Comparison of ENCODE assay signal across 8 mouse cellular contexts in the genomic region with DNA sequence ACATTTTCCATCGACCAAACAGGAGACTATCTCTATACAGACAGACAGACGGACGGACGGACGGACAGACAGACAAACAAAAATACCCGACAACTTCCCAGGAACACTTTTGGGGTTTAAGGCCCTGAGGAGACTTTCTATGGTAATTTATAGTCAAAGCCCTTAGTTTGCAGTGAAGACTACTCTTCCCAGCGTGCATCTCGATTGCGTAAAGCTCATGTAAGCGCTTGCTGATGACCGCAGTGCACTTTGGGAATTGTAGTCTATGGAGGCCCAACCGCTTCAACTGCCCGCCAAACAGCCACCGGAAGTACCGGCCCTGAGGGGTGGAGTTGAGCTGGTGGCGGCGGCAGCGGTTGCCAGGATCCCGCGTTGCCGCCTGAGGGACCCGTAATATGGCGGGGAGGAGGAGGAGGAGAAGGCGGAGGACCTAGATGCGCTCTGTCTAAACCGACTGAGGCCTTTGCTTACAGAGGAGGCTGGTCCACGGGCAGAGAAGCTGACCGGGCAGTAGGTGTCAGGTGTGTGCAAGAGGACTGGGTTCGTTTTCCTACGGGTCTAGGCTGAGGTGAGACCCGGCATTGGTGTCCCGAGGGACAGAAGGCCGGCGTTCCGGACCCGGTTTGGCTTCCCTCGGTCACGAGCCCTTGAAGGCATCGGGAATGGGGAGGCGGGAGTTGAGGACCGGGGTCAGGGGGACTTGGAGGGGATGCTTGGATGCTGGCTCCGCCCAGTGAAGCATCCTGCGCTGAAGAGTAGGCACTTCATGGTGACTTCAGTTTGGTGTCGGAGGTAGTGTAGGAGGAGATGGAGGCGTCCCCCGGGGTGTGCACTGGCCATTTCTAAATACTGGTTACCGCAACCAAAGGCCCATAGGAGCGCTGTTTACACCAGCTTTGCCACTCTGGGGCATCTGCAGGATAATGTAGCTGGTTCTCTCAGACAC. TPM values are rescaled to one million over a fixed set of nuclear protein-coding genes. Genes with fewer than 3 reads are reported as not detected.
A peak's percentile ranks its signal among the peaks of the same experiment; 100 is the strongest.
DNase-seq lines count a peak whose midpoint lies in the region; ATAC-seq lines count a peak whose summit lies in the region.

Gene Ccp110 (plus strand): TSS at position 325 of the 946 bp plus-strand sequence.

- peaks cover 13% of the 10 kb centered on the region; the same call in 1 of the 2 replicates for H3K36me3 ChIP-seq in heart, embryonic 14.5 days (ENCODE audit: control insufficient read depth, insufficient read depth, low read length)
- peaks cover 14% of the 10 kb centered on the region for H3K36me3 ChIP-seq in liver, embryonic 13.5 days
- no peaks in the 10 kb centered on the region for H3K36me3 ChIP-seq in stomach, embryonic 16.5 days (ENCODE audit: control insufficient read depth, insufficient read depth, low read length)

- no peaks in the 10 kb centered on the region for H3K4me1 ChIP-seq in heart, embryonic 14.5 days (ENCODE audit: control insufficient read depth in 2 of 2, insufficient read depth in 2 of 2, low read length in 2 of 2)
- peaks cover 24% of the 10 kb centered on the region for H3K4me1 ChIP-seq in liver, embryonic 13.5 days (replicated peaks)
- H3K4me1 ChIP-seq in stomach, embryonic 16.5 days (ENCODE audit: control insufficient read depth, insufficient read depth, low read length): peaks cover 9% of the 10 kb centered on the region; the same call in 1 of the 2 replicates

- peak within 1 kb of the TSS; percentile 81 for H3K4me2 ChIP-seq in heart, embryonic 14.5 days (ENCODE audit: low read length)
- peak within 1 kb of the TSS; percentile 87 for H3K4me2 ChIP-seq in liver, embryonic 13.5 days
- peak within 1 kb of the TSS; percentile 91 for H3K4me2 ChIP-seq in stomach, embryonic 16.5 days (ENCODE audit: low read depth, low read length)

- H3K27ac ChIP-seq in heart, embryonic 14.5 days (replicated peaks in 1 of 2; ENCODE audit: control insufficient read depth in 1 of 2, insufficient read depth in 1 of 2, low read depth in 2 of 2, low read length in 2 of 2): no peak within 1 kb of the TSS
- peak within 1 kb of the TSS; percentile 66 for H3K27ac ChIP-seq in liver, embryonic 13.5 days
- peak within 1 kb of the TSS; percentile 33; the same call in 1 of the 2 replicates for H3K27ac ChIP-seq in stomach, embryonic 16.5 days (ENCODE audit: low read length)

- ATAC-seq in erythroid progenitor cell, adult 5-6 weeks (replicated peaks; ENCODE audit: low FRiP score, poor library complexity, severe bottlenecking): peak; percentile 99
- peak; percentile 94 for ATAC-seq in heart, embryonic 14.5 days (ENCODE audit: insufficient number of reproducible peaks, insufficient read depth, low FRiP score, low read depth)
- ATAC-seq in liver, embryonic 13.5 days (ENCODE audit: low read depth): peak; percentile 98
- ATAC-seq in stomach, embryonic 16.5 days (ENCODE audit: insufficient read depth, low FRiP score): peak; percentile 97

- DNase-seq in CD4-positive helper T cell, adult 2 months (ENCODE audit: low read depth, low spot score): peak; percentile 96
- DNase-seq in brain, embryonic 18.5 days (ENCODE audit: low read depth, low spot score): peak; percentile 93
- peak; percentile 96 for DNase-seq in kidney, postnatal 14 days
- DNase-seq in liver, embryonic 13.5 days: peak; percentile 93
- DNase-seq in neural tube, embryonic 10.5 days (ENCODE audit: extremely low spot score, low spot score): peak; percentile 89

- peak within 1 kb of the TSS; percentile 78 for H3K9ac ChIP-seq in heart, embryonic 14.5 days (ENCODE audit: low read length)
- peak within 1 kb of the TSS; percentile 84 for H3K9ac ChIP-seq in liver, embryonic 13.5 days
- peak within 1 kb of the TSS; percentile 81 for H3K9ac ChIP-seq in stomach, embryonic 16.5 days (ENCODE audit: low read length)

- H3K9me3 ChIP-seq in heart, embryonic 14.5 days (ENCODE audit: control insufficient read depth, low read length): no peaks in the 10 kb centered on the region
- no peaks in the 10 kb centered on the region for H3K9me3 ChIP-seq in liver, embryonic 13.5 days (replicated peaks)
- no peaks in the 10 kb centered on the region for H3K9me3 ChIP-seq in stomach, embryonic 16.5 days (replicated peaks; ENCODE audit: control insufficient read depth, low read length)

- no peaks in the 10 kb centered on the region for H3K27me3 ChIP-seq in heart, embryonic 14.5 days (ENCODE audit: control insufficient read depth, insufficient read depth, low read length)
- H3K27me3 ChIP-seq in liver, embryonic 13.5 days: no peaks in the 10 kb centered on the region
- no peaks in the 10 kb centered on the region for H3K27me3 ChIP-seq in stomach, embryonic 16.5 days (ENCODE audit: control insufficient read depth, insufficient read depth, low read length)

- H3K4me3 ChIP-seq in heart, embryonic 14.5 days (ENCODE audit: control insufficient read depth in 1 of 2, insufficient read depth in 1 of 2, low read depth in 1 of 2, low read length in 2 of 2): peak within 1 kb of the TSS; percentile 77 to 86
- H3K4me3 ChIP-seq in liver, embryonic 13.5 days (replicated peaks): peak within 1 kb of the TSS; percentile 95
- peak within 1 kb of the TSS; percentile 97 for H3K4me3 ChIP-seq in stomach, embryonic 16.5 days (replicated peaks; ENCODE audit: low read length)

- 1% methylated on average over 46 of the region's 48 CpGs for WGBS in heart, embryonic 14.5 days
- under 1% methylated on average over 48 of the region's 48 CpGs for WGBS in liver, embryonic 13.5 days (ENCODE audit: insufficient replicate concordance)
- WGBS in stomach, embryonic 16.5 days: under 1% methylated on average over 48 of the region's 48 CpGs

RNA-seq across cellular contexts. Expression of gene Ccp110, which starts in this region (rescaled TPM):
- 95.9 and 114 TPM in 2 replicates for total RNA-seq in erythroid progenitor cell, adult 5-6 weeks (2015; ENCODE audit: low replicate concordance)
- total RNA-seq in erythroid progenitor cell, adult 5-6 weeks (2017; ENCODE audit: low replicate concordance): 103 and 138 TPM in 2 replicates
- 4.2 and 4.4 TPM in 2 replicates for polyA plus RNA-seq in heart, embryonic 14.5 days (2014; fragmentation: Nextera tagmentation; extraction: Ambion mirVana)
- 8.5 and 10.9 TPM in 2 replicates for polyA plus RNA-seq in liver, embryonic 13.5 days (2015; fragmentation: Nextera tagmentation; extraction: Ambion mirVana)
- polyA plus RNA-seq in stomach, embryonic 16.5 days (2015; fragmentation: Nextera tagmentation; extraction: Ambion mirVana): 14.5 and 16.7 TPM in 2 replicates

Comparison
In these comparisons a context has a peak if more than half of its experiments do, and no peak if none do; other contexts are left out.
1. H3K27ac ChIP-seq: peak in liver, embryonic 13.5 days (single experiment) and stomach, embryonic 16.5 days (single experiment); none in heart, embryonic 14.5 days (0 of 2).
2. Peak in every context shown above with its lines, with median percentiles within 50 percentile points of each other: DNase-seq, ATAC-seq, H3K4me2 ChIP-seq, H3K4me3 ChIP-seq and H3K9ac ChIP-seq.